Mouse (Mus musculus) spleen, adult 2 months (tissue): ENCODE results near the gene Ostf1. TPM values are rescaled to one million over a fixed set of nuclear protein-coding genes. Genes with fewer than 3 reads are reported as not detected.

Experiments used
- DNase-seq, 2 experiments: peaks; one replicate each; pipeline versions ENCODE4 v3.0.0 to v3.0.0-alpha.2; 2012 to 2021; ENCODE audit warnings: low spot score in 2 of 2, low read depth in 1 of 2
- H3K27ac ChIP-seq: fragments of 200-500 bp; 2 replicates; pipeline ENCODE4 v1.5.1; 2012; ENCODE audit warnings: low read length, inconsistent platforms; ENCODE audit not compliant: insufficient read depth
- H3K27me3 ChIP-seq: fragments of 200-500 bp; 2 replicates; pipeline ENCODE4 v1.6.1; 2012; ENCODE audit warnings: mild to moderate bottlenecking, moderate library complexity, low read length, inconsistent platforms; ENCODE audit not compliant: control insufficient read depth, insufficient read depth
- H3K36me3 ChIP-seq: fragments of 200-500 bp; 2 replicates; pipeline ENCODE4 v1.6.1; 2012; ENCODE audit warnings: mild to moderate bottlenecking, low read length, inconsistent platforms; ENCODE audit not compliant: control insufficient read depth, insufficient read depth
- H3K4me1 ChIP-seq: fragments of 200-500 bp; 2 replicates; pipeline ENCODE4 v1.6.1; 2011; ENCODE audit warnings: inconsistent platforms; ENCODE audit not compliant: control insufficient read depth, insufficient read depth, insufficient read length
- H3K4me3 ChIP-seq: fragments of 200-500 bp; 2 replicates; pipeline ENCODE4 v1.5.1; 2011; ENCODE audit warnings: mild to moderate bottlenecking, inconsistent platforms; ENCODE audit not compliant: insufficient read depth, insufficient read length; ENCODE audit errors: extremely low read depth
- CTCF ChIP-seq: fragments of 200-500 bp; IDR thresholded peaks from 2 replicates; pipeline ENCODE4 v1.5.1; 2011; ENCODE audit warnings: mild to moderate bottlenecking, inconsistent platforms; ENCODE audit not compliant: insufficient read depth, insufficient read length, insufficient replicate concordance; ENCODE audit errors: extremely low read depth
- POLR2A ChIP-seq: fragments of 200-500 bp; IDR thresholded peaks from 2 replicates; pipeline ENCODE4 v1.6.1; 2011; ENCODE audit warnings: low read depth, low read length, inconsistent platforms
- WGBS: fragments of 180-500 bp; shearing (Covaris S2); methylation state at CpG from one replicate; pipeline ENCODE4 v1.1.7; 2018; 5-methylcytosine and 5-hydroxymethylcytosine counted together
- polyA plus RNA-seq: library from polyadenylated mRNA; depleted of rRNA; stranded (reverse); fragments of >200 nt; gene quantifications from 2 replicates; pipeline ENCODE4 v1.2.3, GENCODE M21; 2012

Gene Ostf1
- polyA plus RNA-seq, 1 experiment = 69.7 TPM

DNA sequence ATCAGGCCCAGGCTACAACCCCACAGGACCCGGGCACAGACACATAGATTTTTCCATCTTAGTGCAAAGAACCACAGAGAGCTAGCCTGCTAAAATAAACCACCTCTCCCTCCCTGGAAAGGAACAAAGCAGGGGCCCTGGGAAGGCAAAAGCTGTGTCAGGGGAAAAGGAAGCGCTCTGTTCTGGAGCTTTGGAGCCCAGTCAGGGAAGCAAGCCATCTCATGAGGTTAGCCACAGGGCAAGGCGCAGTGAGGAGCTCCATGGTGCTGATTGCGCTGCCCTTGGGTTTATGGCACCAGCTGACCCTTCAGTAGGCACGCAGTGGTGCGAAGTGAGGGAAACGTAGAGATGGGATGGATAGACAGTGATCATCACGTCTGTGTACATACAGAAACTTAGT lies 22.7 kb upstream of the Ostf1 start:
- 95% methylated on average over 8 of the region's 8 CpGs for WGBS
- Histone ChIP-seq H3K4me1 (no peaks in the 10 kb centered on the region), H3K27ac (no peak overlapping the region), H3K27me3 (no peaks in the 10 kb centered on the region), H3K4me3 (no peak overlapping the region), H3K36me3 (no peaks in the 10 kb centered on the region)
- TF ChIP-seq POLR2A (no peak), CTCF (no peak)
- DNase-seq = no peak

GRCm38 (mm10) chr19:18653058-18653457 lies 21.4 kb upstream of the Ostf1 start:
- WGBS = 80% methylated on average over 6 of the region's 6 CpGs

DNA sequence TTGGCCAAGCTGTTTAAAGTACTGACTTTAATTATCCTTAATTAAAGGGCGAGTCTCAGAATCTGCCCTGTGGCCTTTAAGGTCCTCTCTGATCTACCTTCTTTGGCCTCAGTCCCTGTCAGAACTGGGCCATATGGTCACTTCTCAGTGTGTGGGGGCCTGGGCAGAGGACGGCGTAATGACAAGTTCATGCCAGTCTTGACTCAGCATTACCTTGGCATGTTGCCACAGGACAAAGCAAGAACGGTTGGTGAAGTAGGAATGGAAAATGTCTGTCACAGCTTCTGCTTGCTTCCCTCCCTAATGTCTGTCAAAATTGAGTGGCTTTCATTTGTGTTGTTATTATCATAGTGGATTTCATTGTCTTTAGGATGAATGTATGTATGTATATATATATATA lies 21.0 kb upstream of the Ostf1 start:
- 69% methylated on average over 4 of the region's 4 CpGs for WGBS
- H3K4me1 ChIP-seq = no peaks in the 10 kb centered on the region
- TF ChIP-seq POLR2A (no peak), CTCF (no peak)
- no peaks in the 10 kb centered on the region for H3K36me3 ChIP-seq
- no peak overlapping the region for H3K4me3 ChIP-seq
- no peaks in the 10 kb centered on the region for H3K27me3 ChIP-seq
- H3K27ac ChIP-seq = no peak overlapping the region
- no peak for DNase-seq

More at GRCm38 (mm10) chr19:18653058-18653457, 21.4 kb upstream of the Ostf1 start:
- Histone ChIP-seq H3K4me3 (no peak overlapping the region), H3K36me3 (no peaks in the 10 kb centered on the region), H3K27ac (no peak overlapping the region), H3K4me1 (no peaks in the 10 kb centered on the region), H3K27me3 (no peaks in the 10 kb centered on the region)
- DNase-seq = no peak
- TF ChIP-seq CTCF = no peak
- no peak for TF ChIP-seq POLR2A

GRCm38 (mm10) chr19:18650473-18650872 lies 18.9 kb upstream of the Ostf1 start:
- DNase-seq = no peak
- H3K36me3 ChIP-seq = no peaks in the 10 kb centered on the region; the same call in 1 of the 2 replicates
- H3K27ac ChIP-seq = no peak overlapping the region
- H3K4me3 ChIP-seq = no peak overlapping the region
- H3K27me3 ChIP-seq = no peaks in the 10 kb centered on the region
- 81% methylated on average over 6 of the region's 6 CpGs for WGBS
- TF ChIP-seq POLR2A = no peak
- TF ChIP-seq CTCF = no peak
- peaks cover 6% of the 10 kb centered on the region; the same call in 1 of the 2 replicates for H3K4me1 ChIP-seq

GRCm38 (mm10) chr19:18649955-18650354 lies 18.3 kb upstream of the Ostf1 start:
- Histone ChIP-seq H3K27ac (no peak overlapping the region), H3K36me3 (peaks cover under 1% of the 10 kb centered on the region; the same call in 1 of the 2 replicates), H3K4me3 (no peak overlapping the region), H3K4me1 (peaks cover 6% of the 10 kb centered on the region; the same call in 1 of the 2 replicates), H3K27me3 (no peaks in the 10 kb centered on the region)
- no peak for TF ChIP-seq CTCF
- no peak for TF ChIP-seq POLR2A
- DNase-seq = no peak
- 78% methylated on average over 4 of the region's 4 CpGs for WGBS

DNA sequence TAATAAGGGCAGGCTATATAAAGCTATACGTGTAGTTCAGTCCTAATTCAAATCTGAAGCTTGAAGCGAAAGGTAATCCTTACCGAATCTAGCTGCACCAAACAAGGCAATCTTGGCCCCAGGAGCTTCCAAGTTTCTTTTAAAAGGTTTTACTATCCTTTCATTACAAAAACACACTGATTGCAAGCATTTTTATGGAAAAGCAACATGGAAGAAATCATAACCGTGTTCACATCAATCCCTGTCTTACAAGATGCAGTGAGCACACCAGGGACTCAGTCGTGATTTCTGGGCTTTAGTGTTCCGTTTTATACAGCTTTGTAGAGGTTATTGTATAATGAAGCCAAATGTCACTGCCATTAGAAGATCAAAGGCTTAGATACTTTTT lies 16.9 kb upstream of the Ostf1 start:
- H3K4me3 ChIP-seq = no peak overlapping the region
- 93% methylated on average over 6 of the region's 6 CpGs for WGBS
- DNase-seq = no peak
- H3K27me3 ChIP-seq = no peaks in the 10 kb centered on the region
- H3K4me1 ChIP-seq = peaks cover 6% of the 10 kb centered on the region; the same call in 1 of the 2 replicates
- no peak overlapping the region for H3K27ac ChIP-seq
- H3K36me3 ChIP-seq = peaks cover 3% of the 10 kb centered on the region; the same call in 1 of the 2 replicates
- TF ChIP-seq CTCF (no peak), POLR2A (no peak)

GRCm38 (mm10) chr19:18647775-18648557 lies 16.3 kb upstream of the Ostf1 start:
- Histone ChIP-seq H3K27me3 (no peaks in the 10 kb centered on the region), H3K27ac (no peak overlapping the region), H3K4me3 (no peak overlapping the region), H3K36me3 (peaks cover 3% of the 10 kb centered on the region; the same call in 1 of the 2 replicates), H3K4me1 (peaks cover 6% of the 10 kb centered on the region; the same call in 1 of the 2 replicates)
- 92% methylated on average over 9 of the region's 9 CpGs for WGBS
- TF ChIP-seq POLR2A (no peak), CTCF (no peak)
- no peak for DNase-seq
